Mouse (Mus musculus): Measurements from ENCODE around the gene St3gal6.

GRCm38 (mm10) chr16:58521182-58521581, 2.9 kb downstream of the St3gal6 start:
- TF ChIP-seq TAL1 (IDR thresholded peaks at IDR 0.05; ENCODE audit: low read length) (no peak), GATA1 (IDR thresholded peaks at IDR 0.05; ENCODE audit: low read length) (no peak)
